Mouse (Mus musculus): Measurements from ENCODE around the gene Tgif1. TPM values are rescaled to one million over a fixed set of nuclear protein-coding genes. Genes with fewer than 3 reads are reported as not detected.

Gene Tgif1
- total RNA-seq, 2 experiments from 2014 or later: 9.5 to 15.4 TPM

- DNase-seq: no peak
Measured at GRCm38 (mm10) chr17:70806600-70806999, 46.7 kb downstream of the Tgif1 start.

- no peak for DNase-seq
Measured at GRCm38 (mm10) chr17:70805866-70806265, 47.5 kb downstream of the Tgif1 start.

DNA sequence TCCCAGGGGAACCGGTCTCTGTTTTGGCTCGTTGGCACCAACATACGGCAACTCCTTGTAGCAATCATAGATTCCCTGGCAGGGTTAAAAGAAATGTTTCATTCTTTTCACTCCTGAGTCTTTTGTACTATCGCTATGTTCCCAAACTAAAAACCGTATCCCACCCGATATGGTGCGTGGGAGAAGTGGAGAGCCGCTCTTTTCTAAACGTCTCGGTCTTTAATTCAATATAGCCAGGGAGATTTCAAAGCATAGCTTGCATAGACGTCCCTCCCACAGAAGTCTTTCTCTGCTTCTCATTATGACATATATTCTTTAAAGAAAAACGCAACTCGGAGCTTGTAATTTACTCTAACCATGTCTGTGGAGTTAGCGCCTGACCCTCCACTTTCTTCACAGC is 51.3 kb downstream of the Tgif1 start:
- DNase-seq: no peak

DNA sequence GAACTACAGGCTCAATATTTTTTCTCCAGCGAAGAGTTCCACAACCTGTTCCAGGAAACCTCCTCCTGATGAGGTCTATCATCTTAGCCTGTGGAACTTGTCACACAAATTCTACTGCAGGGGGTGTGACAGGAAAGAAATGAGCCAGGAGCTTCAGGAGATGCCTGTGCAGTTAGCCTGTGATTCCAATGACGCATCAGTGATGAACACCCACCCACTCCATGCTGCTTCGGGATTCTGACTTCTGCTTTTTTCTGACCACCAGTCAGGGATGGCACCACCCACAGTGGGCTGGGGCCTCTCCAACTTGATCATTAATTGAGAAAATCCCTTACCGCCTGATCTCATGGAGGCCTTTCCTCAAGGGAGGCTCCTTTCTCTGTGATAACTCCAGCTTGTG is 54.1 kb downstream of the Tgif1 start:
- DNase-seq: no peak

DNA sequence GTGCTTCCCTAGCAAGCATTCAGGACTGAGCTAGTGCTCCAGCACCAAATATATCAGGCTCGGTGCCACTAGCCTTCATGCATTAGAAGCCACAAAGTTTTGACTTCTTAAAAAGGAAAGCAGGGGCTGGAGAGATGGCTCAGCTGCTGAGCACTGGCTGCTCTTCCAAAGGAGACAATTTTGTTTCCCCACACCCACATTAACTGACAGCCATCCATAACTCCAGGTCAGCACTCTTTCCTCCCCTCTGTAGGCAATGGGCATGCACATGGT is 55.6 kb downstream of the Tgif1 start:
- DNase-seq: no peak

- DNase-seq: no peak
Measured at GRCm38 (mm10) chr17:70796940-70797772, 56.2 kb downstream of the Tgif1 start.

- no peak for DNase-seq
Measured at GRCm38 (mm10) chr17:70795196-70795595, 58.1 kb downstream of the Tgif1 start.

DNA sequence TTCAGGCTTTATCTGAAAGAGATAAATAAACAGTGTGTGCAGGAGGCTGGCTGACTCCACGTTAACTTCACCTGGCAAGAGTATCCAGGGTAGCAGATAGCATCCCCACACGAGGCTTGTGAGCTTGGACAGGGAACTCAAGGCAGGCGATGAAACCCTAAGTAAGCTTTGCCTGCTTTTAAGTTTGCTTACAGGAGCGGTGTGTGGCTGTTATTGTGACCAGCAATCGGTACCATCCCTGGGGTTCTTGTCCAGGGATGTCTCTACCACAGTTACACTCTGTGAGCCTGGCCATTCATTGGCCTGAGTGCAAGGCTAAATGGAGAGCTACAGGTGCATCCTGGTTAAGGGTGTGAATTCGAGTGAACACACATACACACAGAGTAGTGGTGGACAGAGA is 58.6 kb downstream of the Tgif1 start:
- DNase-seq: no peak

DNA sequence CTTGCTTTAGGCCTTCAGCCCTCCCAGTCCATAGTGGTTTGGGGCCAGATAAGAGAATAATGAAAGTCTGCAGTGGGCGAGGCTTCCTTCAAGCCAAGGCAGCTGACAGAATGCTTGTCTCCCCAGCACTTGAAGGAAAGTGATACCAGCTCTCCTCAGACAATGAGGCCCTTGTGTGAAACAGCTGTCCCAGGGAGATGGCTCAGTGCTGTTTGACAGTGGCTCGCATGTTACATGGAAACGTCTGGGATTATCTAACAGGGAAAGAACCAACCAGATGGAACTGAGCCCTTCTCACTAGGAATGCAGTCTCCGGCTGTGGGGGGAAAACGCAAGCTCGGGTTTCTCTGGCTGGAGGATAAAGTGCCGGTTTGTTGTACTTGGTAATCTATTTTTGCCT is 59.1 kb downstream of the Tgif1 start:
- DNase-seq: peak; percentile 17

Small RNAs within 50 kb of the gene (microRNA-seq; reads per million reads assigned to microRNA genes)
- 0 reads per million in 2 experiments for gene Mir1195

Other genes with a start within 250 kb of the Tgif1 start
- gene Myom1, start 149.1 kb upstream of the Tgif1 start, total RNA-seq (2021): 1,000 to 10,000 TPM; 1,013 to 1,104 TPM
- gene Myl12a, start 149.3 kb upstream of the Tgif1 start, total RNA-seq (2021): 100 to 1,000 TPM; 650 to 696 TPM